Mouse (Mus musculus): ENCODE results near the gene Rcsd1. TPM values are rescaled to one million over a fixed set of nuclear protein-coding genes. Genes with fewer than 3 reads are reported as not detected.

Rcsd1 gene
- polyA plus RNA-seq, 1 experiment from 2014 or later: 22.9 TPM

DNA sequence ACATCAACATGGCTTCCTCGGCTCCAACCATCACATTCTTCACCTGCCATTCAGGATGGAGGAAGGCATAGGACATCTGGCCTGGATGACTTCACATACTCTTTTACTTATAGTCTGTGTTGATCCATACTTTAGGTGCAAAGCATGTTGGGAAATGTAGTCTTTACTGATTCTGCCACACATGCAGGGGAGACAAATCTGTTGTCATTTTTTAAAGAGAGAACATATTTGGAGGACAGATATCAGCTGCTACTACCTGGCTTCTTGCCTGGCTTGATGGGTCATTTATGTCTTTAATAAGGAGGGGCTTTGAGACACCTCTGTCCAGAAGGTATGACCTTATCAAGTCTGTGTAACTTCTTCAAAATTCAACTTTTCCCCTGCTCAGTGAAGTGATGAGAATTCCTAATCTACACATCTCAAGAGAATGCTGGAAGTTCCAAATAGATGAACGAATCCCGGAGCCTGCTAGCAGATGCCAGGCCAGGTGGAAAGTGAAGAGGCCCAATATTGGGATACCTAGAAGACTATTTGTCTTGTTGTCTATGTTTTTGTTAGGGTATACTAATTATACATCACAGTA, 18.6 kb upstream of the Rcsd1 start:
- Histone ChIP-seq H3K27me3 (ENCODE audit: insufficient read depth, low read length) (no peaks in the 10 kb centered on the region), H3K27ac (ENCODE audit: low read depth) (no peak overlapping the region), H3K9me3 (ENCODE audit: low read depth, low read length) (no peaks in the 10 kb centered on the region), H3K4me1 (ENCODE audit: insufficient read depth) (no peaks in the 10 kb centered on the region), H3K4me3 (ENCODE audit: low read depth, low read length) (no peak overlapping the region), H3K4me2 (no peak overlapping the region), H3K9ac (no peak overlapping the region), H3K36me3 (ENCODE audit: insufficient read depth) (no peaks in the 10 kb centered on the region)
- WGBS: 84% methylated on average over 3 of the region's 3 CpGs
- no peak for DNase-seq
- ATAC-seq (ENCODE audit: insufficient read depth): no peak
- no peak for TF ChIP-seq CTCF (IDR thresholded peaks at IDR 0.05; ENCODE audit: low read depth)

DNA sequence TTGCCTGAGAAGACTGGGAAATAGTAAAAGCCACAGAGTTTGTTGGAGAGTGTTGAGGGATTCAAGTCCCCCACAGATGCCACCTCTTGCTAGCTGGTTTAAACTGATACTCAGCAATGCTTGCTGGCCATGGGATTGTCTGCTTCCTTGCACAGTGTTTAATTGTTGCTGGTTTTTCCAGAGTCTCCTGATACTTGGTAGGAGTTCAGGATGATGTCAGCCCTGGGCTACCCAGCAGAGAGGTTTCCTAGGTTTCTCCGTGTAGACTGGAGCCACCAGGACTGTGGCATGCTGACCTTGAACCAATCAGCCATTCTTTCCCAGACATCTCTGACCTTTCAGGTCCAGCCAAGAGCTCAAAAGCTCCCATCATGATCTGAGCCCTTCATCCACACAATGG, 17.4 kb upstream of the Rcsd1 start:
- Histone ChIP-seq H3K4me2 (no peak overlapping the region), H3K4me1 (ENCODE audit: insufficient read depth) (no peaks in the 10 kb centered on the region)
- no peak for TF ChIP-seq CTCF (IDR thresholded peaks at IDR 0.05; ENCODE audit: low read depth)

DNA sequence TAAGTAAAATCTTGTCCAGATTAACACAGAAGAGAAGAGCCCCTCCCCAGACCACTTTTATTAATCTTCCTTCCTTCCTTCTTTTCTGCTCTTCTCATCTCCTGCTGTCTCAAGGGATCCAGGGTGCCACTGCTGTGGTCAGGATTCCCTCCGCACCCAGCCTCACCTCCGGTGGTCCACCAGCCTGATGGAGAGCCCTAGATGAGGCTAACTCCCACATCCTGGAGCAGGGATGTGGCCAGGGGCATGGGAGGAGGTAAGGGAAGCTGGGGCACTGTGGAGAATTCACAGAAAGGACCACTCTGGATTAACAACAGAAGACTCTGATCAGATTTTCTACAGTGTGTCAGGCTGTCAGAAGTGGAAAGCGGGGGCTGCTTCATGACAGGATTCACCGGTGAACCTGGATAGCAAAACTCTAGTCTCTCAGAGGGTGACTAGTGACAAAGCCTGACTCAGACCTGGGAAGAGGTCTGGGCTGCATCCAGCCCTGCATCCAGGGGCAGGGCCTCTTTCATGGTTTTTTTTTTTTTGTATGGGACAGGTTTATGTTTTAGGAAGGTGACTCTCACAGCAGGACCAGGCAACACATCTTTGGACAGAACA, 15.6 kb upstream of the Rcsd1 start:
- DNase-seq (no peak), ATAC-seq (ENCODE audit: insufficient read depth) (no peak)
- WGBS: 83% methylated on average over 4 of the region's 4 CpGs

More for the DNA sequence above, 17.4 kb upstream of the Rcsd1 start:
- Histone ChIP-seq H3K27me3 (ENCODE audit: insufficient read depth, low read length) (no peaks in the 10 kb centered on the region), H3K27ac (ENCODE audit: low read depth) (no peak overlapping the region), H3K9me3 (ENCODE audit: low read depth, low read length) (no peaks in the 10 kb centered on the region), H3K36me3 (ENCODE audit: insufficient read depth) (no peaks in the 10 kb centered on the region), H3K4me3 (ENCODE audit: low read depth, low read length) (no peak overlapping the region), H3K9ac (no peak overlapping the region)
- no peak for DNase-seq
- ATAC-seq (ENCODE audit: insufficient read depth): no peak
- WGBS: 42% methylated on average over 1 of the region's 1 CpGs

DNA sequence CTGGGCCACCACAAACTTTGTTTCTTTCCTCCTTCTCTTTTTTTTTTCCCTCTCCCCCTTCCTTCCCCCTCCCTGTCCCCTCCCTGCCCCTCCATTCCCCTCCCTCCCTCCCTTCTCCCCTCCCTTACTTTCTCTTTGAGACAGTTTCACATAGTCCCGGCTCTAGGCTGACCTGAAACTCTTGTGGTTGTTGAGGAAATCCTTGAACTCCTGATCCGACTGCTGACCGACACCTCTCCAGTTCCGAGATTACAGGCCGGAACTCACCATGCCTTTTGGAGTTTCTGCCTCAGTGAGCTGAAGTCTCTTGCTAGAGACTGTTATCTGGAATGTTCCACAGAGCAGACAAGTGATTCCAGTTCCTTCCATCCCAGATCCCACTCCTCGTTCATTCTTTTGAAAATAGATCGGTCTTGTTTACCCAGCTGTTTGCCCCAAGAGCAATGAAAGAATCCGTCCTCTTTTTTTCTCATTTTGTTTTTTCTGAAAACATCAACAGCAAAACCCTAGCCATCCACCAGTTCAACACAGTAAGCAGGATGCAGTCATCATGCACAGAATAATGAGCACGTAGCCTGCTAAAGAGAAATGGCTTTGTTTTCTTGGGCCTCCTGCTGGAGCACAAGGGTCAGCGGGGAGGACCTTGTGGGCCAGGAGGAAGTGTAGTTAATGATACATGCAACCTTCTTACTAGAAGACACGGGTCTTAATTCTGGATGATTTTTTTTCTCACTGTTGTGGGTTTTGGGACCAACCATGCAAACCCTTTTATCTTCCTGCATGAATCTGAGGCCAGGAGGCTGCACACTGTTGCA, 14.9 kb upstream of the Rcsd1 start:
- Histone ChIP-seq H3K4me2 (no peak overlapping the region), H3K4me3 (ENCODE audit: low read depth, low read length) (no peak overlapping the region), H3K27me3 (ENCODE audit: insufficient read depth, low read length) (no peaks in the 10 kb centered on the region), H3K9ac (no peak overlapping the region), H3K9me3 (ENCODE audit: low read depth, low read length) (no peaks in the 10 kb centered on the region), H3K27ac (ENCODE audit: low read depth) (no peak overlapping the region), H3K36me3 (ENCODE audit: insufficient read depth) (no peaks in the 10 kb centered on the region), H3K4me1 (ENCODE audit: insufficient read depth) (no peaks in the 10 kb centered on the region)
- no peak for TF ChIP-seq CTCF (IDR thresholded peaks at IDR 0.05; ENCODE audit: low read depth)
- 46% methylated on average over 11 of the region's 11 CpGs for WGBS
- DNase-seq (no peak), ATAC-seq (ENCODE audit: insufficient read depth) (no peak)

More for the DNA sequence above, 15.6 kb upstream of the Rcsd1 start:
- TF ChIP-seq CTCF (IDR thresholded peaks at IDR 0.05; ENCODE audit: low read depth): no peak
- H3K27ac ChIP-seq (ENCODE audit: low read depth): no peak overlapping the region
- no peaks in the 10 kb centered on the region for H3K27me3 ChIP-seq (ENCODE audit: insufficient read depth, low read length)
- no peak overlapping the region for H3K9ac ChIP-seq
- H3K9me3 ChIP-seq (ENCODE audit: low read depth, low read length): no peaks in the 10 kb centered on the region
- no peak overlapping the region for H3K4me3 ChIP-seq (ENCODE audit: low read depth, low read length)
- no peaks in the 10 kb centered on the region for H3K36me3 ChIP-seq (ENCODE audit: insufficient read depth)
- no peaks in the 10 kb centered on the region for H3K4me1 ChIP-seq (ENCODE audit: insufficient read depth)
- H3K4me2 ChIP-seq: no peak overlapping the region

GRCm38 (mm10) chr1:165722531-165723123, 13.1 kb upstream of the Rcsd1 start:
- Histone ChIP-seq H3K4me1 (ENCODE audit: insufficient read depth) (peaks cover 8% of the 10 kb centered on the region), H3K36me3 (ENCODE audit: insufficient read depth) (no peaks in the 10 kb centered on the region), H3K9me3 (ENCODE audit: low read depth, low read length) (no peaks in the 10 kb centered on the region), H3K4me3 (ENCODE audit: low read depth, low read length) (no peak overlapping the region), H3K27me3 (ENCODE audit: insufficient read depth, low read length) (no peaks in the 10 kb centered on the region), H3K4me2 (no peak overlapping the region), H3K9ac (no peak overlapping the region), H3K27ac (ENCODE audit: low read depth) (no peak overlapping the region)
- WGBS: 83% methylated on average over 9 of the region's 9 CpGs
- TF ChIP-seq CTCF (IDR thresholded peaks at IDR 0.05; ENCODE audit: low read depth): no peak
- no peak for DNase-seq
- no peak for ATAC-seq (ENCODE audit: insufficient read depth)

DNA sequence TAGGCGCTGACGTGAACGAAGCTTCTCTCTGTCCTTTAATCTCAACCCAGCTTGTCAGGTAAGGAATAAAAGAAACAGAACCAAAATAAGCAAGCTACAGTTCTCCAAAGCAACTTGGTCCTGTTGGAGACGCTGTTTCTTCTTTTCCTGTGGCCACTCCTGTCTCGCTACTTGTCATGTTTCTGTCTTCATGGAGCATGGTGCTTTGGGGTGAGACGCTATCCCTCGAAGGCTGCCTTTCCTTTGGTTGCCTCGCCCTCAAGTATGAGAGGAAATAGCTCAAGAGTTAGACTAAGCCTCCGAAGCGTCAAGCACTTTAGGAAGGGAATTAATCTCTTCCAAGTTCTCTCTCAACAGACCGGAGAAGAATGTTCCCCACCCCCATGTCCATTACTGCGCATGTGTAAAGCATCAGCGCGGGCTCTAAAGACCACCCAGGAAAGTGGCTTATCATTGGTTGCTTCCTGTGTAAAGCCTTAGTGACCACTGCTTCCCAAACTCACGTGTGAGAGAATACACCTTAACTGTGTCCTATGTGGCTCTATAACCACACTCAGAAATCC, 9.1 kb upstream of the Rcsd1 start:
- Histone ChIP-seq H3K27ac (ENCODE audit: low read depth) (peak overlapping the region; percentile 90), H3K4me2 (peak overlapping the region; percentile 50), H3K36me3 (ENCODE audit: insufficient read depth) (no peaks in the 10 kb centered on the region), H3K4me1 (ENCODE audit: insufficient read depth) (peaks cover 8% of the 10 kb centered on the region), H3K9me3 (ENCODE audit: low read depth, low read length) (no peaks in the 10 kb centered on the region), H3K9ac (no peak overlapping the region), H3K27me3 (ENCODE audit: insufficient read depth, low read length) (no peaks in the 10 kb centered on the region), H3K4me3 (ENCODE audit: low read depth, low read length) (no peak overlapping the region)
- no peak for TF ChIP-seq CTCF (IDR thresholded peaks at IDR 0.05; ENCODE audit: low read depth)
- DNase-seq (peak; percentile 80), ATAC-seq (ENCODE audit: insufficient read depth) (peak; percentile 45; the same call in 1 of the 2 replicates)
- WGBS: 25% methylated on average over 15 of the region's 15 CpGs

All from lung, embryonic 14.5 days (tissue).